In genomic region chr11:70433569-70433943, GRCm38 (mm10) we compare ENCODE assay signal across 7 mouse cellular contexts. TPM values are rescaled to one million over a fixed set of nuclear protein-coding genes. Genes with fewer than 3 reads are reported as not detected.
DNase-seq lines count a peak whose midpoint lies in the region; ATAC-seq and TF ChIP-seq lines count a peak whose summit lies in the region.

No protein-coding gene starts in this region.

- peak overlapping the region; percentile 87 for H3K27ac ChIP-seq in liver, embryonic 12.5 days
- H3K27ac ChIP-seq in stomach, postnatal 0 days (replicated peaks): no peak overlapping the region

- 32% methylated on average over 1 of the region's 1 CpGs for WGBS in liver, embryonic 12.5 days (ENCODE audit: insufficient replicate concordance)
- WGBS in stomach, postnatal 0 days: 42% methylated on average over 1 of the region's 1 CpGs

- H3K4me2 ChIP-seq in liver, embryonic 12.5 days: peak overlapping the region; percentile 96
- peak overlapping the region; percentile 91 for H3K4me2 ChIP-seq in stomach, postnatal 0 days (replicated peaks; ENCODE audit: low read depth)

- peaks cover 60% of the 10 kb centered on the region for H3K4me1 ChIP-seq in liver, embryonic 12.5 days
- H3K4me1 ChIP-seq in stomach, postnatal 0 days (replicated peaks; ENCODE audit: control insufficient read depth, insufficient read depth): no peaks in the 10 kb centered on the region

- peak; percentile 26 for ATAC-seq in granulocyte monocyte progenitor cell, adult 5-6 weeks (replicated peaks; ENCODE audit: poor library complexity, severe bottlenecking)
- ATAC-seq in liver, embryonic 12.5 days: no peak
- no peak for ATAC-seq in stomach, postnatal 0 days (ENCODE audit: low FRiP score, low TSS enrichment)

- DNase-seq in thymus, postnatal 0 days (ENCODE audit: low spot score): peak; percentile 26
- no peak for DNase-seq in thymus, postnatal 14 days
- DNase-seq in stomach, postnatal 0 days (ENCODE audit: low spot score): no peak
- DNase-seq in thymus, postnatal 4 days: no peak
- no peak for DNase-seq in adrenal gland, postnatal 36 days

- H3K4me3 ChIP-seq in liver, embryonic 12.5 days: peak overlapping the region; percentile 75
- no peak overlapping the region for H3K4me3 ChIP-seq in stomach, postnatal 0 days (ENCODE audit: low read depth, low read length)

- H3K9ac ChIP-seq in liver, embryonic 12.5 days: peak overlapping the region; percentile 86
- no peak overlapping the region for H3K9ac ChIP-seq in stomach, postnatal 0 days (ENCODE audit: low read length)

- TF ChIP-seq CTCF in stomach, postnatal 0 days (IDR thresholded peaks at IDR 0.05; ENCODE audit: low read depth): no peak

- H3K27me3 ChIP-seq in liver, embryonic 12.5 days (replicated peaks): no peaks in the 10 kb centered on the region
- no peaks in the 10 kb centered on the region for H3K27me3 ChIP-seq in stomach, postnatal 0 days (ENCODE audit: control insufficient read depth, insufficient read depth, low read length)

- peaks cover 28% of the 10 kb centered on the region for H3K36me3 ChIP-seq in liver, embryonic 12.5 days
- no peaks in the 10 kb centered on the region for H3K36me3 ChIP-seq in stomach, postnatal 0 days (ENCODE audit: control insufficient read depth, insufficient read depth, low read length)

- TF ChIP-seq EP300 in stomach, postnatal 0 days (optimal IDR thresholded peaks at IDR 0.05): no peak

- H3K9me3 ChIP-seq in liver, embryonic 12.5 days (replicated peaks): no peaks in the 10 kb centered on the region
- no peaks in the 10 kb centered on the region for H3K9me3 ChIP-seq in stomach, postnatal 0 days (ENCODE audit: control insufficient read depth, low read length)

RNA-seq across cellular contexts. Expression of gene Arrb2, which starts 1.1 kb away (rescaled TPM):
- 38.8 and 38.9 TPM in 2 replicates for polyA plus RNA-seq in thymus, postnatal 0 days (2015; fragmentation: Nextera tagmentation; extraction: Ambion mirVana)
- total RNA-seq in granulocyte monocyte progenitor cell, adult 5-6 weeks (2014; fragmentation: Nextera tagmentation): 63.2 and 69.8 TPM in 2 replicates
- 41.1 and 74.9 TPM in 2 replicates for total RNA-seq in granulocyte monocyte progenitor cell, adult 5-6 weeks (2017)
- 17.9 and 22.5 TPM in 2 replicates for polyA plus RNA-seq in liver, embryonic 12.5 days (2016; fragmentation: Nextera tagmentation; extraction: Ambion mirVana)
- polyA plus RNA-seq in stomach, postnatal 0 days (2015; fragmentation: Nextera tagmentation; extraction: Ambion mirVana): 9.0 and 9.5 TPM in 2 replicates
- total RNA-seq in adrenal gland, postnatal 36 days (2021): 10 to 100 TPM; 18.5 to 26.6 TPM

RNA-seq across cellular contexts. Expression of gene Med11, which starts 18.2 kb away (rescaled TPM):
- 47.5 and 47.6 TPM in 2 replicates for polyA plus RNA-seq in thymus, postnatal 0 days (2015; fragmentation: Nextera tagmentation; extraction: Ambion mirVana)
- 19.7 and 28.5 TPM in 2 replicates for total RNA-seq in granulocyte monocyte progenitor cell, adult 5-6 weeks (2014; fragmentation: Nextera tagmentation)
- 31.5 and 35.8 TPM in 2 replicates for total RNA-seq in granulocyte monocyte progenitor cell, adult 5-6 weeks (2017)
- 19.7 and 21.7 TPM in 2 replicates for polyA plus RNA-seq in liver, embryonic 12.5 days (2016; fragmentation: Nextera tagmentation; extraction: Ambion mirVana)
- 27.4 and 28.6 TPM in 2 replicates for polyA plus RNA-seq in stomach, postnatal 0 days (2015; fragmentation: Nextera tagmentation; extraction: Ambion mirVana)
- 10 to 100 TPM; 20.3 to 24.4 TPM for total RNA-seq in adrenal gland, postnatal 36 days (2021)

RNA-seq across cellular contexts. Expression of gene Pelp1, which starts 23.7 kb away (rescaled TPM):
- polyA plus RNA-seq in thymus, postnatal 0 days (2015; fragmentation: Nextera tagmentation; extraction: Ambion mirVana): 17.0 and 18.4 TPM in 2 replicates
- 31.6 and 33.0 TPM in 2 replicates for total RNA-seq in granulocyte monocyte progenitor cell, adult 5-6 weeks (2014; fragmentation: Nextera tagmentation)
- 9.9 and 12.7 TPM in 2 replicates for total RNA-seq in granulocyte monocyte progenitor cell, adult 5-6 weeks (2017)
- 28.6 and 29.7 TPM in 2 replicates for polyA plus RNA-seq in liver, embryonic 12.5 days (2016; fragmentation: Nextera tagmentation; extraction: Ambion mirVana)
- 10.4 and 10.8 TPM in 2 replicates for polyA plus RNA-seq in stomach, postnatal 0 days (2015; fragmentation: Nextera tagmentation; extraction: Ambion mirVana)
- 10 to 100 TPM; 24.6 to 26.0 TPM for total RNA-seq in adrenal gland, postnatal 36 days (2021)

RNA-seq across cellular contexts. Expression of gene Zmynd15, which starts 25.7 kb away (rescaled TPM):
- polyA plus RNA-seq in thymus, postnatal 0 days (2015; fragmentation: Nextera tagmentation; extraction: Ambion mirVana): 4.8 and 5.1 TPM in 2 replicates
- not detected in 2 replicates for total RNA-seq in granulocyte monocyte progenitor cell, adult 5-6 weeks (2014; fragmentation: Nextera tagmentation)
- total RNA-seq in granulocyte monocyte progenitor cell, adult 5-6 weeks (2017): not detected in 2 replicates
- 0.12 and 0.23 TPM in 2 replicates for polyA plus RNA-seq in liver, embryonic 12.5 days (2016; fragmentation: Nextera tagmentation; extraction: Ambion mirVana)
- polyA plus RNA-seq in stomach, postnatal 0 days (2015; fragmentation: Nextera tagmentation; extraction: Ambion mirVana): 0.62 and 0.86 TPM in 2 replicates
- 1 to 10 TPM; 1.4 to 1.8 TPM for total RNA-seq in adrenal gland, postnatal 36 days (2021)

RNA-seq across cellular contexts. Expression of gene Cxcl16, which starts 26.2 kb away (rescaled TPM):
- polyA plus RNA-seq in thymus, postnatal 0 days (2015; fragmentation: Nextera tagmentation; extraction: Ambion mirVana): 34.2 and 35.1 TPM in 2 replicates
- total RNA-seq in granulocyte monocyte progenitor cell, adult 5-6 weeks (2014; fragmentation: Nextera tagmentation): not detected in 2 replicates
- total RNA-seq in granulocyte monocyte progenitor cell, adult 5-6 weeks (2017): 0.22 TPM in 1 of 2 replicates, not detected in the other
- polyA plus RNA-seq in liver, embryonic 12.5 days (2016; fragmentation: Nextera tagmentation; extraction: Ambion mirVana): 0.87 and 1.1 TPM in 2 replicates
- 15.8 and 18.1 TPM in 2 replicates for polyA plus RNA-seq in stomach, postnatal 0 days (2015; fragmentation: Nextera tagmentation; extraction: Ambion mirVana)
- 1 to 10 TPM; 7.4 to 8.5 TPM for total RNA-seq in adrenal gland, postnatal 36 days (2021)
